Mouse (Mus musculus): ENCODE results near the gene Slc38a3. TPM values are rescaled to one million over a fixed set of nuclear protein-coding genes. Genes with fewer than 3 reads are reported as not detected.

The Slc38a3 gene
- total and polyA plus RNA-seq, 2 experiments from 2014 or later: 38.7 to 60.9 TPM

- 1% methylated on average over 30 of the region's 30 CpGs for whole genome bisulfite sequencing
- Histone ChIP-seq H3K4me3 (ENCODE audit: low read depth, low read length) (peak overlapping the region; percentile 44), H3K27me3 (ENCODE audit: insufficient read depth, low read length) (no peaks in the 10 kb centered on the region; the same call in none of the 2 replicates), H3K36me3 (ENCODE audit: insufficient read depth) (no peaks in the 10 kb centered on the region), H3K4me1 (ENCODE audit: insufficient read depth) (peaks cover 18% of the 10 kb centered on the region), H3K9ac (peak overlapping the region; percentile 49), H3K9me3 (ENCODE audit: low read length) (no peaks in the 10 kb centered on the region), H3K27ac (ENCODE audit: low read depth, low read length) (peak overlapping the region; percentile 50; the same call in 1 of the 2 replicates), H3K4me2 (ENCODE audit: low read depth) (peak overlapping the region; percentile 67)
- no peak for TF ChIP-seq CTCF (IDR thresholded peaks at IDR 0.05; ENCODE audit: low read depth)
- DNase-seq (no peak), ATAC-seq (peak; percentile 28)
Measured at GRCm38 (mm10) chr9:107666751-107667205, 2.6 kb downstream of the Slc38a3 start.

- H3K9ac ChIP-seq: no peak overlapping the region
- peak overlapping the region; percentile 67 for H3K4me2 ChIP-seq (ENCODE audit: low read depth)
- ATAC-seq (no peak), DNase-seq (no peak)
- no peak overlapping the region for H3K27ac ChIP-seq (ENCODE audit: low read depth, low read length)
- WGBS: 82% methylated on average over 7 of the region's 7 CpGs
- no peaks in the 10 kb centered on the region for H3K36me3 ChIP-seq (ENCODE audit: insufficient read depth)
- H3K9me3 ChIP-seq (ENCODE audit: low read length): no peaks in the 10 kb centered on the region
- H3K4me3 ChIP-seq (ENCODE audit: low read depth, low read length): no peak overlapping the region
- peaks cover 18% of the 10 kb centered on the region for H3K4me1 ChIP-seq (ENCODE audit: insufficient read depth)
- H3K27me3 ChIP-seq (ENCODE audit: insufficient read depth, low read length): no peaks in the 10 kb centered on the region; the same call in none of the 2 replicates
- no peak for TF ChIP-seq CTCF (IDR thresholded peaks at IDR 0.05; ENCODE audit: low read depth)
Measured at GRCm38 (mm10) chr9:107665308-107665707, 4.0 kb downstream of the Slc38a3 start.

GRCm38 (mm10) chr9:107663525-107663924, 5.8 kb downstream of the Slc38a3 start:
- Histone ChIP-seq H3K27ac (ENCODE audit: low read depth, low read length) (no peak overlapping the region), H3K4me3 (ENCODE audit: low read depth, low read length) (no peak overlapping the region), H3K4me1 (ENCODE audit: insufficient read depth) (peaks cover 18% of the 10 kb centered on the region), H3K9me3 (ENCODE audit: low read length) (no peaks in the 10 kb centered on the region), H3K36me3 (ENCODE audit: insufficient read depth) (no peaks in the 10 kb centered on the region), H3K4me2 (ENCODE audit: low read depth) (0 out of 2 replicates have a peak overlapping the region, but pooled peaks have one; percentile 13), H3K27me3 (ENCODE audit: insufficient read depth, low read length) (no peaks in the 10 kb centered on the region; the same call in none of the 2 replicates), H3K9ac (no peak overlapping the region)
- no peak for DNase-seq
- WGBS: 48% methylated on average over 9 of the region's 9 CpGs
- ATAC-seq: no peak
- no peak for TF ChIP-seq CTCF (IDR thresholded peaks at IDR 0.05; ENCODE audit: low read depth)

- H3K4me1 ChIP-seq (ENCODE audit: insufficient read depth): peaks cover 13% of the 10 kb centered on the region
- TF ChIP-seq CTCF (IDR thresholded peaks at IDR 0.05; ENCODE audit: low read depth): no peak
- H3K27me3 ChIP-seq (ENCODE audit: insufficient read depth, low read length): no peaks in the 10 kb centered on the region; the same call in none of the 2 replicates
- H3K4me3 ChIP-seq (ENCODE audit: low read depth, low read length): no peak overlapping the region
- no peak overlapping the region for H3K27ac ChIP-seq (ENCODE audit: low read depth, low read length)
- no peak overlapping the region for H3K9ac ChIP-seq
- WGBS: 80% methylated on average over 8 of the region's 8 CpGs
- no peak for ATAC-seq
- DNase-seq: no peak
- H3K4me2 ChIP-seq (ENCODE audit: low read depth): no peak overlapping the region
- no peaks in the 10 kb centered on the region for H3K9me3 ChIP-seq (ENCODE audit: low read length)
- H3K36me3 ChIP-seq (ENCODE audit: insufficient read depth): no peaks in the 10 kb centered on the region
Measured at GRCm38 (mm10) chr9:107662342-107662741, 7.0 kb downstream of the Slc38a3 start.

GRCm38 (mm10) chr9:107660777-107661176, 8.6 kb downstream of the Slc38a3 start:
- WGBS: 58% methylated on average over 3 of the region's 3 CpGs
- Histone ChIP-seq H3K4me2 (ENCODE audit: low read depth) (no peak overlapping the region), H3K4me1 (ENCODE audit: insufficient read depth) (no peaks in the 10 kb centered on the region), H3K4me3 (ENCODE audit: low read depth, low read length) (no peak overlapping the region), H3K36me3 (ENCODE audit: insufficient read depth) (no peaks in the 10 kb centered on the region), H3K9me3 (ENCODE audit: low read length) (no peaks in the 10 kb centered on the region), H3K27me3 (ENCODE audit: insufficient read depth, low read length) (no peaks in the 10 kb centered on the region), H3K9ac (no peak overlapping the region), H3K27ac (ENCODE audit: low read depth, low read length) (no peak overlapping the region)
- no peak for DNase-seq
- no peak for ATAC-seq
- no peak for TF ChIP-seq CTCF (IDR thresholded peaks at IDR 0.05; ENCODE audit: low read depth)

GRCm38 (mm10) chr9:107659961-107660360, 9.4 kb downstream of the Slc38a3 start:
- Histone ChIP-seq H3K4me2 (ENCODE audit: low read depth) (no peak overlapping the region), H3K36me3 (ENCODE audit: insufficient read depth) (no peaks in the 10 kb centered on the region), H3K4me1 (ENCODE audit: insufficient read depth) (no peaks in the 10 kb centered on the region), H3K9me3 (ENCODE audit: low read length) (no peaks in the 10 kb centered on the region), H3K27ac (ENCODE audit: low read depth, low read length) (peak overlapping the region; percentile 73), H3K9ac (no peak overlapping the region), H3K27me3 (ENCODE audit: insufficient read depth, low read length) (no peaks in the 10 kb centered on the region), H3K4me3 (ENCODE audit: low read depth, low read length) (no peak overlapping the region)
- ATAC-seq (peak; percentile 61), DNase-seq (no peak)
- WGBS: 71% methylated on average over 3 of the region's 3 CpGs
- TF ChIP-seq CTCF (IDR thresholded peaks at IDR 0.05; ENCODE audit: low read depth): no peak

- no peak overlapping the region for H3K4me3 ChIP-seq (ENCODE audit: low read depth, low read length)
- H3K9me3 ChIP-seq (ENCODE audit: low read length): no peaks in the 10 kb centered on the region
- TF ChIP-seq CTCF (IDR thresholded peaks at IDR 0.05; ENCODE audit: low read depth): no peak
- H3K4me1 ChIP-seq (ENCODE audit: insufficient read depth): no peaks in the 10 kb centered on the region
- peak; percentile 93 for ATAC-seq
- peak overlapping the region; percentile 73 for H3K27ac ChIP-seq (ENCODE audit: low read depth, low read length)
- H3K36me3 ChIP-seq (ENCODE audit: insufficient read depth): no peaks in the 10 kb centered on the region
- WGBS: 23% methylated on average over 10 of the region's 10 CpGs
- H3K27me3 ChIP-seq (ENCODE audit: insufficient read depth, low read length): no peaks in the 10 kb centered on the region
- H3K4me2 ChIP-seq (ENCODE audit: low read depth): no peak overlapping the region
- DNase-seq: peak; percentile 68
- H3K9ac ChIP-seq: no peak overlapping the region
Measured at GRCm38 (mm10) chr9:107659551-107659950, 9.8 kb downstream of the Slc38a3 start.
